Mouse (Mus musculus) ES-Bruce4 (cell line): ENCODE results near the gene Stim2.

Experiments used
- CTCF ChIP-seq: IDR thresholded peaks from one replicate; pipeline ENCODE4 v1.8.1; 2011; ENCODE audit warnings: low read depth, low read length
- EP300 ChIP-seq: IDR thresholded peaks from 2 replicates; pipeline ENCODE4 v1.6.1; 2011; ENCODE audit warnings: low read depth, low read length; ENCODE audit not compliant: insufficient read depth
- POLR2A ChIP-seq: IDR thresholded peaks from one replicate; pipeline ENCODE4 v1.8.1; 2011; ENCODE audit warnings: low read length; ENCODE audit not compliant: insufficient read depth

GRCm38 (mm10) chr5:54013271-54013670, 15.0 kb downstream of the Stim2 start:
- TF ChIP-seq CTCF (no peak), POLR2A (no peak), EP300 (no peak)
